31 mouse cellular contexts compared by ENCODE assay signal in the genomic region with DNA sequence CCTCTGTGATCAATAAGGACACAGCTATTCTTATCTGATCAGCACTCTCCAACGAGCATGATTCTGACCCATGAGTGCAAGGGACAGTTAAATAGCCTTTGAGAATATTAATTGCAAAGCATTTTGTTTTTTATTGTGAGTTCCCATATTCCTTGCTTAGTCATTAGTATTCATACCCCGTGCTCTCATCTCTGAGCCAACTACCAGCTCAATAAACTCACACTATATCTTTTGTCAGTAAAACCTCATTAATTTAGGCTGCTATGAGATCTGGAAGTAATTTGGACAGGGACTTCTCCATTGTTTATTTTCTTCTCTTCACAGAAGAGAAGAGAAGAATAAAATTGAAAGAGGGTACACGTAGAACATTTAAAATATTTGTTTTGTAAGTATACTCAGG. TPM values are rescaled to one million over a fixed set of nuclear protein-coding genes. Genes with fewer than 3 reads are reported as not detected.
A peak's percentile ranks its signal among the peaks of the same experiment; 100 is the strongest.
DNase-seq lines count a peak whose midpoint lies in the region; ATAC-seq and TF ChIP-seq lines count a peak whose summit lies in the region.
"Had no signal": no experiment of that assay in that cellular context is flagged by ENCODE, and none has a peak within 500 bp of the region (broad histone marks: within the 10 kb centered on the region; RNA-seq: fewer than 3 reads in every experiment).

No protein-coding gene starts in this region.

- WGBS in forebrain, embryonic 12.5 days = 21% methylated on average over 3 of the region's 3 CpGs
- WGBS in forebrain, postnatal 0 days = 10% methylated on average over 3 of the region's 3 CpGs
- WGBS in forebrain, embryonic 16.5 days = 5% methylated on average over 3 of the region's 3 CpGs
- 59% methylated on average over 3 of the region's 3 CpGs for WGBS in cerebellum, adult 2 months

- no peak overlapping the region for H3K4me2 ChIP-seq in forebrain, embryonic 12.5 days
- H3K4me2 ChIP-seq in forebrain, postnatal 0 days (ENCODE audit: low read depth) = no peak overlapping the region
- no peak overlapping the region for H3K4me2 ChIP-seq in forebrain, embryonic 16.5 days (ENCODE audit: low read length)
- H3K4me2 ChIP-seq: embryonic facial prominence, embryonic 12.5 days; embryonic facial prominence, embryonic 15.5 days; heart, embryonic 13.5 days; hindbrain, embryonic 15.5 days had no signal

- TF ChIP-seq CTCF in forebrain, postnatal 0 days (IDR thresholded peaks at IDR 0.05; ENCODE audit: low read depth) = no peak
- no peak for TF ChIP-seq CTCF in cerebellum, adult 2 months (IDR thresholded peaks at IDR 0.05; ENCODE audit: borderline replicate concordance, insufficient read depth, low read depth, low read length)

- ATAC-seq in forebrain, embryonic 12.5 days (ENCODE audit: low FRiP score) = peak; percentile 68; the same call in 1 of the 2 replicates
- no peak for ATAC-seq in forebrain, postnatal 0 days
- ATAC-seq in forebrain, embryonic 16.5 days = peak; percentile 47; the same call in 1 of the 2 replicates
- ATAC-seq: intestine, postnatal 0 days had no signal

- H3K4me3 ChIP-seq in forebrain, embryonic 12.5 days (replicated peaks) = no peak overlapping the region
- H3K4me3 ChIP-seq in forebrain, postnatal 0 days (ENCODE audit: low read depth, low read length) = no peak overlapping the region
- no peak overlapping the region for H3K4me3 ChIP-seq in forebrain, embryonic 16.5 days (replicated peaks; ENCODE audit: low read length)
- H3K4me3 ChIP-seq in cerebellum, adult 2 months (replicated peaks; ENCODE audit: insufficient read depth, low read depth, low read length) = no peak overlapping the region
- H3K4me3 ChIP-seq: embryonic facial prominence, embryonic 12.5 days; embryonic facial prominence, embryonic 15.5 days; heart, adult 2 months; heart, embryonic 10.5 days; heart, embryonic 13.5 days; hindbrain, embryonic 15.5 days had no signal

- no peak for TF ChIP-seq POLR2A in cerebellum, adult 2 months (IDR thresholded peaks at IDR 0.05; ENCODE audit: borderline replicate concordance, insufficient read depth, low read length)

- 0 out of 2 replicates have a peak overlapping the region, but pooled peaks have one; percentile 25 for H3K27ac ChIP-seq in forebrain, embryonic 12.5 days
- no peak overlapping the region for H3K27ac ChIP-seq in forebrain, postnatal 0 days (ENCODE audit: low read depth, low read length)
- H3K27ac ChIP-seq in forebrain, embryonic 16.5 days (ENCODE audit: low read length) = no peak overlapping the region
- no peak overlapping the region for H3K27ac ChIP-seq in cerebellum, adult 2 months (ENCODE audit: insufficient read depth, low read length)
- H3K27ac ChIP-seq: embryonic facial prominence, embryonic 12.5 days; embryonic facial prominence, embryonic 15.5 days; heart, adult 2 months; heart, embryonic 10.5 days; heart, embryonic 13.5 days; hindbrain, embryonic 15.5 days had no signal

- no peaks in the 10 kb centered on the region for H3K4me1 ChIP-seq in forebrain, embryonic 12.5 days
- H3K4me1 ChIP-seq in forebrain, postnatal 0 days (ENCODE audit: insufficient read depth) = no peaks in the 10 kb centered on the region
- no peaks in the 10 kb centered on the region for H3K4me1 ChIP-seq in forebrain, embryonic 16.5 days (replicated peaks; ENCODE audit: control insufficient read depth, insufficient read depth, low read length)
- H3K4me1 ChIP-seq in cerebellum, adult 2 months (ENCODE audit: control insufficient read depth, insufficient read depth, low read length) = no peaks in the 10 kb centered on the region
- H3K4me1 ChIP-seq: embryonic facial prominence, embryonic 12.5 days; embryonic facial prominence, embryonic 15.5 days; heart, embryonic 10.5 days; heart, embryonic 13.5 days; hindbrain, embryonic 15.5 days had no signal

- peaks cover 3% of the 10 kb centered on the region; the same call in 1 of the 2 replicates for H3K27me3 ChIP-seq in forebrain, embryonic 12.5 days
- H3K27me3 ChIP-seq in forebrain, postnatal 0 days (ENCODE audit: insufficient read depth, low read length) = no peaks in the 10 kb centered on the region
- H3K27me3 ChIP-seq in forebrain, embryonic 16.5 days (replicated peaks; ENCODE audit: control insufficient read depth, insufficient read depth, low read length) = no peaks in the 10 kb centered on the region
- no peaks in the 10 kb centered on the region for H3K27me3 ChIP-seq in cerebellum, adult 2 months (ENCODE audit: control insufficient read depth, insufficient read depth, low read length)
- H3K27me3 ChIP-seq: CH12.LX; embryonic facial prominence, embryonic 12.5 days; embryonic facial prominence, embryonic 15.5 days; heart, embryonic 13.5 days; hindbrain, embryonic 15.5 days had no signal

- peaks cover 3% of the 10 kb centered on the region; the same call in 1 of the 2 replicates for H3K9me3 ChIP-seq in forebrain, embryonic 12.5 days
- no peaks in the 10 kb centered on the region for H3K9me3 ChIP-seq in forebrain, postnatal 0 days (ENCODE audit: low read length)
- H3K9me3 ChIP-seq in forebrain, embryonic 16.5 days (ENCODE audit: control insufficient read depth, low read length) = no peaks in the 10 kb centered on the region
- H3K9me3 ChIP-seq: embryonic facial prominence, embryonic 12.5 days; embryonic facial prominence, embryonic 15.5 days; G1E; heart, embryonic 10.5 days; heart, embryonic 13.5 days; hindbrain, embryonic 15.5 days had no signal

- no peaks in the 10 kb centered on the region for H3K36me3 ChIP-seq in forebrain, embryonic 12.5 days (replicated peaks)
- no peaks in the 10 kb centered on the region for H3K36me3 ChIP-seq in forebrain, postnatal 0 days (ENCODE audit: insufficient read depth)
- H3K36me3 ChIP-seq in forebrain, embryonic 16.5 days (ENCODE audit: control insufficient read depth, insufficient read depth) = no peaks in the 10 kb centered on the region
- H3K36me3 ChIP-seq: embryonic facial prominence, embryonic 12.5 days; embryonic facial prominence, embryonic 15.5 days; G1E; heart, embryonic 10.5 days; heart, embryonic 13.5 days; hindbrain, embryonic 15.5 days had no signal

- no peak for DNase-seq in forebrain, postnatal 0 days
- DNase-seq in retina, postnatal 1 day = peak; percentile 30
- no peak for DNase-seq in retina, embryonic 14.5 days (ENCODE audit: low spot score)
- DNase-seq in cerebellum, adult 2 months = no peak
- DNase-seq: adrenal gland, adult 8-10 months; adrenal gland, postnatal 25 days; B cell, adult 2 months; cerebellum, adult 18-20 months; cerebellum, adult 9-11 months; cerebellum, postnatal 25 days; gastrocnemius, postnatal 10 days; gastrocnemius, postnatal 36 days; heart, adult 2 months; heart, postnatal 14 days; heart, postnatal 4 days; kidney, adult 2 months had no signal

- no peak overlapping the region for H3K9ac ChIP-seq in forebrain, embryonic 12.5 days
- no peak overlapping the region for H3K9ac ChIP-seq in forebrain, postnatal 0 days
- H3K9ac ChIP-seq in forebrain, embryonic 16.5 days (replicated peaks; ENCODE audit: low read depth, low read length) = no peak overlapping the region
- H3K9ac ChIP-seq: embryonic facial prominence, embryonic 12.5 days; embryonic facial prominence, embryonic 15.5 days; heart, embryonic 13.5 days; hindbrain, embryonic 15.5 days had no signal

RNA-seq across cellular contexts. Expression of gene Nox3, which starts 12.4 kb away (rescaled TPM):
- polyA plus RNA-seq in forebrain, embryonic 12.5 days (2016; fragmentation: Nextera tagmentation; extraction: Ambion mirVana) = not detected in 2 replicates
- total RNA-seq in forebrain, postnatal 0 days (2014; rRNA removed) = not detected in 2 replicates
- polyA plus RNA-seq in forebrain, postnatal 0 days (2015; fragmentation: Nextera tagmentation; extraction: Ambion mirVana) = not detected in 2 replicates
- not detected in 2 replicates for polyA plus RNA-seq in forebrain, embryonic 16.5 days (2015; fragmentation: Nextera tagmentation; extraction: Ambion mirVana)
- not detected in 2 replicates for polyA plus RNA-seq in cerebellum, adult 2 months (2012; rRNA removed)
- total RNA-seq: adrenal gland, adult 8-10 months; adrenal gland, postnatal 25 days; CH12.LX; common myeloid progenitor, adult 5-6 weeks; G1E; gastrocnemius, adult 18-20 months; gastrocnemius, postnatal 10 days; gastrocnemius, postnatal 36 days; granulocyte monocyte progenitor cell, adult 5-6 weeks; heart, adult 2 months; heart, postnatal 14 days; heart, postnatal 4 days had no signal
- polyA plus RNA-seq: embryonic facial prominence, embryonic 15.5 days; G1E; heart, adult 2 months; heart, embryonic 10.5 days; heart, embryonic 13.5 days; heart, embryonic 16.5 days; hindbrain, embryonic 15.5 days; intestine, embryonic 14.5 days; intestine, postnatal 0 days; kidney, adult 2 months had no signal
